Mouse (Mus musculus): ENCODE results near the gene Sema3f.

- TF ChIP-seq CTCF (IDR thresholded peaks at IDR 0.05; ENCODE audit: borderline replicate concordance, insufficient read depth, low read length) (no peak), POLR2A (IDR thresholded peaks at IDR 0.05; ENCODE audit: low read depth, low read length) (no peak)
These were observed 78.4 kb downstream of the Sema3f start for GRCm38 (mm10) chr9:107631861-107632260.
